Mouse (Mus musculus): Measurements from ENCODE around the gene Eif3g.

DNA sequence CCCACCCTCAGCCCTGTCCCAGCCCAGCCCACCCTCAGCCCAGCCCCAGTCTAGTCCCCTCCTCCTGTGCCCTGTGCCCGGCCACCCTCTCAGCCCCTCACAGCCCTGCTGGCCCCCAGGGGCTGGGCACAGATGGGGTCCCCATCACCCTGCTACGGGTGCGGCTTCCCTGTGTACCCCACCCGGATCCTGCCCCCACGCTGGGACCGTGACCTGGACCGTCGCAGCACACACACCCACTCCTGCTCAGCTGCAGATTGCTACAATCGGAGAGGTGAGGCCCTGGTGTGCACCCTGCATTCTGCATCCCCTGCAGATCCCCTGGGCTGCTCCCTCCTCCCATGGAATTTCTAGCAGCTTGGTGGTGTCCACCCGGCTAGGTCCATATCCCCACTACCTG is 25.4 kb downstream of the Eif3g start:
- TF ChIP-seq POLR2A (IDR thresholded peaks at IDR 0.05; ENCODE audit: borderline replicate concordance, extremely low read depth, insufficient read depth, insufficient read length, poor library complexity, severe bottlenecking), result no peak
- TF ChIP-seq CTCF (IDR thresholded peaks at IDR 0.05; ENCODE audit: borderline replicate concordance, extremely low read depth, insufficient read depth, insufficient read length), result no peak

Data from brain, embryonic 14.5 days (tissue).